ENCODE assay signal across 15 mouse cellular contexts in the genomic region with DNA sequence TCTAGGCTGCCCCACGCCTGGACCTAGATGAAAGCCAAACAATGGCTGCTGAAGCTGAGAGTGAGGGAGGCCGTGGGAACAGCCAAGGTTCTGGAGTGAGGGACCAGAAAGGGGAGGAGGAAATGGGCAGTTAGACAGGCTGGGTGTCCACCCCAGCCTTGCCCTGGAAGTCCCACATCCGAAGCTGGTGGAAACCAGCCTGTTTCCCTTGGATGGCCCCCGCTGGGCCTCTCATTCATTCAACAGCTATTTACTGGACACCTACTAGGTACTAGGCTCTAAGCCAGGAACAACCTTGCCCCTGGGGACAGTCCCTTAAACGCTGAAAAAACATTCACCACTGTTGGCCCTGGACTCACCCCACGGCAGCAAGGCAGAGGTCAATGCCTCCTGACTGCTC.
A peak's percentile ranks its signal among the peaks of the same experiment; 100 is the strongest.
DNase-seq lines count a peak whose midpoint lies in the region; ATAC-seq and TF ChIP-seq lines count a peak whose summit lies in the region.
"Had no signal": no experiment of that assay in that cellular context is flagged by ENCODE, and none has a peak within 500 bp of the region (broad histone marks: within the 10 kb centered on the region; RNA-seq: fewer than 3 reads in every experiment).

No protein-coding gene starts in this region.

- H3K27me3 ChIP-seq in heart, embryonic 11.5 days (ENCODE audit: control insufficient read depth, insufficient read depth, low read length): no peaks in the 10 kb centered on the region
- H3K27me3 ChIP-seq: lung, embryonic 15.5 days had no signal

- 0 out of 2 replicates have a peak, but pooled peaks have one; percentile 17 for ATAC-seq in heart, embryonic 11.5 days (replicated peaks; ENCODE audit: insufficient number of reproducible peaks, low FRiP score, low TSS enrichment)
- ATAC-seq: CD4-positive, CD25-positive, alpha-beta regulatory T cell, adult 4 months; intestine, embryonic 16.5 days had no signal

- H3K4me2 ChIP-seq in heart, embryonic 11.5 days: no peak overlapping the region
- H3K4me2 ChIP-seq: lung, embryonic 15.5 days had no signal

- no peak for TF ChIP-seq CTCF in layer of hippocampus, adult 2 months (conservative IDR thresholded peaks at IDR 0.05)

- peaks cover 2% of the 10 kb centered on the region; the same call in 1 of the 2 replicates for H3K9me3 ChIP-seq in heart, embryonic 11.5 days (replicated peaks; ENCODE audit: control insufficient read depth, low read length)

- DNase-seq in gastrocnemius, adult 18-20 months (ENCODE audit: low spot score): peak; percentile 49
- no peak for DNase-seq in gastrocnemius, postnatal 36 days
- DNase-seq in layer of hippocampus, adult 2 months (ENCODE audit: low spot score in 2 of 2): no peak
- DNase-seq in layer of hippocampus, adult 11-12 months (ENCODE audit: low spot score): no peak
- DNase-seq in 3134 (ENCODE audit: extremely low read depth, insufficient read length, low spot score): peak; percentile 59
- no peak for DNase-seq in urinary bladder, postnatal 4 days (ENCODE audit: low spot score in 2 of 2)
- DNase-seq in right cerebral cortex, adult 18-20 months: no peak
- DNase-seq: adrenal gland, adult 8-10 months; midbrain, embryonic 14.5 days; right cerebral cortex, postnatal 14 days had no signal

- WGBS in heart, embryonic 11.5 days (ENCODE audit: insufficient replicate concordance): 49% methylated on average over 6 of the region's 6 CpGs

- H3K9ac ChIP-seq in heart, embryonic 11.5 days (ENCODE audit: low read depth, low read length): no peak overlapping the region
- H3K9ac ChIP-seq: lung, embryonic 15.5 days had no signal

- H3K4me1 ChIP-seq in heart, embryonic 11.5 days (ENCODE audit: control insufficient read depth, insufficient read depth, low read length): peaks cover 12% of the 10 kb centered on the region; the same call in 1 of the 2 replicates

- no peaks in the 10 kb centered on the region for H3K36me3 ChIP-seq in heart, embryonic 11.5 days (ENCODE audit: control insufficient read depth, insufficient read depth, low read length)
- H3K36me3 ChIP-seq: embryonic facial prominence, embryonic 10.5 days; lung, embryonic 15.5 days had no signal

- intact Hi-C loops in gastrocnemius, postnatal 36 days (cut with DNase I): no loop called here

- peak overlapping the region; percentile 15; the same call in 1 of the 2 replicates for H3K27ac ChIP-seq in layer of hippocampus, adult 2 months
- H3K27ac ChIP-seq in heart, embryonic 11.5 days (ENCODE audit: low read depth, low read length): no peak overlapping the region
- H3K27ac ChIP-seq: embryonic facial prominence, embryonic 10.5 days; lung, embryonic 15.5 days had no signal

- no peak overlapping the region for H3K4me3 ChIP-seq in layer of hippocampus, adult 2 months
- H3K4me3 ChIP-seq in heart, embryonic 11.5 days (ENCODE audit: low read depth, low read length): no peak overlapping the region
- H3K4me3 ChIP-seq: embryonic facial prominence, embryonic 10.5 days; lung, embryonic 15.5 days had no signal

Comparison
In these comparisons a context has a peak if more than half of its experiments do, and no peak if none do; other contexts are left out.
1. DNase-seq: peak in gastrocnemius, adult 18-20 months (single experiment) and 3134 (single experiment); none in gastrocnemius, postnatal 36 days (0 of 2), layer of hippocampus, adult 2 months (0 of 2), layer of hippocampus, adult 11-12 months (single experiment), urinary bladder, postnatal 4 days (0 of 2) and right cerebral cortex, adult 18-20 months (single experiment).